Mouse (Mus musculus) urinary bladder, adult 2 months (tissue): ENCODE measurements around the gene Eif2ak3. TPM values are rescaled to one million over a fixed set of nuclear protein-coding genes. Genes with fewer than 3 reads are reported as not detected.

Experiments
- DNase-seq: peaks from one replicate; pipeline ENCODE4 v3.0.0; 2022; ENCODE audit warnings: low spot score
- polyA plus RNA-seq: library from polyadenylated mRNA; depleted of rRNA; stranded (reverse); fragments of >200 nt; gene quantifications from 2 replicates; pipeline ENCODE4 v1.2.3, GENCODE M21; 2012

The Eif2ak3 gene
- polyA plus RNA-seq, 1 experiment: 15.6 TPM

DNA sequence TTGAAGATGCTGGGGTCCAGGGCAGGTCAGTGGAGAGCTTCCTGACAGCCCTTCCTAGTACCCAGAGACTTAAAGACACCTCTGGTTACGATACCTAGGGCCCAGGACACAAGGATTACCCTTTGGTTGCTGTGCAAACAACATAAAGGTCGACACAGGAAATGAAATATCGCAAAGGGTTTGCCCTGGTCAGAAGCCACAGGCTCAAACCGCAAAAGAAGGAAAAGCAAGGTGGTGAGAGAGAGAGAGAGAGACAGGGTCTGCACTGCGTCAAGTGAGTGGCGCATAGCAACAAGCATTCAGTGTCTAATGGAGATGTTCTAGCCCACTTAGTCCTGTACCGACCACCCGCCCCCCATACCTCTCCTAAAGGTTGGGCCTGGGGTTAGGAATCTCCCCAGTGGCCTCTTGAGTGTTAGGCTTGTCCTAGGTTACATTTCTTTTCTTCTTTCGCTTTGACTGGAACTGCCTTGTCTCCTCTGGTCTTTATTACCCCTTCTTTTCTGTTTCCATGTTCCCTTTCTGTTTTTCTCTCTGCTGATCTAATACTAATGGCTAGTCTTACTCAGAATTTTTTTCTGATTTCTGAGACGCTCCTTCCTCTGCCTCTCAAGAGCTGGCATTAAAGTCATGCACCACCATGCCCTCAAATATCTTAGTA is 13.0 kb upstream of the Eif2ak3 start:
- no peak for DNase-seq

DNA sequence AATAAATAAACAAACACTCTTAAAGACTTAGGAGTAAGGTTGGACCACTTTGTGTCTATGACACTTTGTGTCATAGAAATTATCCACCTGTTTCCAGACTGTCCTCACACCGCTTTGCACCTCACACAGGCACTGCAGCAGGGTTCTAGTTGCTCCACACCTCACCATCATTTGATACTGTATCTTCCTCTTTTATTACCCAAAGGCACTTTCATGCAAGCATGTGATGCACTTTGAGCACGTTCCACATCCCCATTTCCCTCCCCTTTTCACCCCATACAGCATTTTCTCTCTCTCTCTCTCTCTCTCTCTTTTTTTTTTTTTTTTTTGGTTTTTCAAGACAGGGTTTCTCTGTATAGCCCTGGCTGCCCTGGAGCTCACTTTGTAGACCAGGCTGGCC is 7.0 kb upstream of the Eif2ak3 start:
- no peak for DNase-seq

DNA sequence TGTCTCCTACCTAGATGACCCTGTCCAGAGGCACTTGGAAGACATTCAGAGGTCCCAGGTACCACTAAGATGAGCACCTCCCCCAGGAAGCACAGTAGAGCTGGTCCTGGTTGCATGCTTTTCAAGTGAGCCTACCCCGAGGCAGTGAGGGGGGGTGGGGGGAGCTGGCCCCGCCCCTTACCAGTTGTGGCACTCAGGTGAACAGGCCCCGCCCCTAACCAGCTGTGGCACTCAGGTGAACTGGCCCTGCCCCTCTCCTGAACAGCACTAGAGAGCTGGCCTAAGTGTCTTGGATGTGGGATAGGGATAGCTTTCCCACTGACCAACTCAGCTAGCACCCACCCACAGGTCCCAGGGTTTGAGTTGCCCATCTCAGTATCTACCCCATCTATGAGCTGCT is 5.8 kb upstream of the Eif2ak3 start:
- DNase-seq: no peak

DNA sequence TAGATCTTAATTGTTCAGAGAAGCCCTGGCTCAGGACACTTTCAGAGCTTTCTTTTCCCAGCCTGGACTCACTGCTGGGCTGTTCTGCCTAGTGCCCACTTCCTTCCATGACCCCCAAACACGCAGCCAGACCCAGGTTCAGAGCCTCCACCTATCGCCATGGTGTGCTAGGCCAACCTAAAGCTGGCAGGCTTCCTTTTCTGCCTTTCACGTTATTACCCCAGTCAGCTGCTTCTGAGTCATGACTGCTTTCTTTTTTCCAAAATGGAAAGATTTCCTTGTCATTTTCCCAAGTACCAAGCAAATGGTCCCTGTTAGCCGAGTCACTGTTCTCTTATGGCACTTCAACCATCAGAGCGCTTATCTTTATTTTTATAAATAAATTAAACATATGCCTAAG is 4.0 kb upstream of the Eif2ak3 start:
- DNase-seq: no peak

DNA sequence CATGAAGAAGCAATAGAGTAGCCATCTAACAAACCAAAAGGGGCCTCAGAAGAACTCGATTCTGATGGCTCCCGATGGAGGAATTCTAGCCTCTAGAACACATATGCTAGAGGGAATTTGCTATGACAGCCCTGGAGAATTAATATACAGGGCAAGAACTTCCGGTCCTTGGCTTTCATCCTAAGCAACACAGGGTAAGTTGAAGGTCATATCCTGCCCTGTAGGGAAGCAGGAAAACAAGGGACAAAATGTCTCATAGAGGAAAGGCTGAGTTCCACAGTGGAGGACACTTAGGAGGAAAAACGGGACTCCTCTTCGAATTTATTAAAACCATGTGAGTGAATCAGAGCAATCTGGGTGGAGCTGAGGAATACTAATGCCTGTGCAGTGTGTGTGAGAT is 1.3 kb upstream of the Eif2ak3 start:
- DNase-seq: no peak

DNA sequence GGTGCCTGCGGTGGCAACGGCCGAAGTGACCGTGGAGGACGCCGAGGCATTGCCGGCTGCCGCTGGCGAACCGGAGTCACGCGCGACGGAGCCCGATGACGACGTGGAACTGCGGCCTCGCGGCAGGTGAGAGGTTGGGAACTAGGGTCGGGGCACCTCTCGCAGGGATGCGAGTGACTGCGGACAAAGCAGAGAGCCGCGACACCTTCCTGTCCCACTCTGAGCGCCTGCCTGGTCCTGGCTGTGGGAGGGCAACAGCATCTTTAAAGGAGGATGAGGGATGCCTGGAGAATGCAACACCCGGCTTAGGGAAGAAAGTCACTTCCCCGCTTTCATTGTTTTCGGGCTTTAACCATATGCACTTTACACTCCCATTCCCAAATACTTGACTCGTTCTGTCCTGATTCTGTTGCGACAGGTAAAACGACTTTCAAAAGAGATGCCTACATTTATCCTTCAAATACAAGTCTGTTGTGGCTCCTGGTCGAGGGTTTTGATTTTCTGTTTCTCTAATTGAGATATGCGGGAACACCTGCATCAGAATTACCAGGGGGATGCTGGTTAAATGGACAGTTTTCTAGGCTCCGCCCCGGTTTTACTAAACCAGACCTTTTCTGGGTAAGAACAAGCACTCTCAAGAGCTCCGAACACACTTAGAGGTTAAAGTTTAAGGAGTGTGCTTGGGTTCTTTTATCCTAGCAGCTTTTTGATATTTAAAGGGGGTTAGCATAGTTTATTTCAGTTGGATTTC is 756 bp downstream of the Eif2ak3 start:
- no peak for DNase-seq

DNA sequence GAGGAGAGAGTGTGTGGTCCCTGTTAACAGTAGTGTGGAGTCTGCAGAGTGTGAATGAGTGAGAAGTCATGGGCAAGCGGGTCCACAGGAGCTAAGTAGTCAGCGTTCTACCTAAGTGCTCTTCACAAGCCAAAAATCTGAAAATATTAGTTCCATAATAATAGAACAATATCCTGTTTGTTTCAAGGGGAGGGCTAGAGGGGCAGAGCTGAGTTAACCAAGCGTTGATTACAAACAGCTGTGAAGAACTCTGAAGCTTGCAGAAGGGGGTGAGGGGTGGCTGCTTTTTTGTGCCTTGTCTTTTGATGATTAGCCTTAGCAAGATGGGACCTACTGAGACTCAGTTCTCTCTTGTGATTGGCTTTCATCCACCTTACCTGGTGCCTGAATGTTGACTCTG is 3.1 kb downstream of the Eif2ak3 start:
- DNase-seq: no peak

DNA sequence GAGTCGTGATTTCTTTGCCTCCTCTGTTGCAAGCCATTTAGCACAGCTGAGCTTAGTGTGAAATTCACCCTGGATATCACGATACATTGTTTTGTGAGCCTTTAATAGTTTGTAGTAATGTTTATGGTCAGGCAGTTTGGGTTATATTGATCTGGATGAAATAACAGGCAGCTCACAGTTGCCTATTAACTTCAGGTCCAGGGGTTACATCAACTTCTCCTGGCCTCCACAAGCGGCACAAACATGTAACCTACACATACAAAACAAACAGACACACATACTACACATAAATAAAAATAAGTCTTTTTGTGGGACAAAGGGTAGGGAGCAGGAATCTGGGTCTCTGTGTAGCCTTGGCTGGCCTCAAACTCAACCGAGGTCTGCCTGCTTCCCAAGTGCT is 9.1 kb downstream of the Eif2ak3 start:
- DNase-seq: no peak

DNA sequence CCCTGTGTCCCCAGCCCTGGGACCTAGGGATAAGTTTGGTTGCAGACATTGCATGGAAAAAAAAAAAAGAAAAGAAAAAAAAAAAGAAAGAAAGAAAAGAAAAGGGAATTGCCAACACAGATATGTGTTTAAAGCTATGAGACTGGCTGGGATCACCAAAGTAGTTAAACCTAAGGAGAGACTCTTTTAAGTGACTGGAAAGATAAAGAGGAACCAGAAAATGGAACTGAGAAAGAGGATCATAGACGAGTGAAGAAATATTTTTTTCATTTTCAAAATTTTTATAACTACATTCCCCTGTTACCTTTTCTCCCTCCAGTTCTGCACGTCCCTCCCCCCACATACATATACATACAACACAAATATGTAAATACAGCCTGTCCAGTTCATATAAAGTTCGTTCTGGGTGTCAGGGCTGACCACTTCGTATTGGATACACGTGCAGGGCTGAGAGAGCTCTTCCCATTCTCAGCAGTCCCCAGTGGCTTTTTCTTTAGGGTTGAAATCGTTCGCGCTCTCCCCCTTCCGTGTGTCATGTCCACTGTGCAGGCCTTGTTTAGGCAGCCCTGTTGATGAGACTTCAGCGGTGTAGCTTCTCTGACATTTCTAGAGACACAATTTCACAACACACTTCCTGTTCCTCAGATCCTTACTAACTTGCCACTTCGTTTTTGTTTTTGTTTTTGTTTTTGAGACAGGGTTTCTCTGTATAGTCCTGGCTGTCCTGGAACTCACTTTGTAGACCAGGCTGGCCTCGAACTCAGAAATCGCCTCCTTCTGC is 11.4 kb downstream of the Eif2ak3 start:
- DNase-seq: no peak

DNA sequence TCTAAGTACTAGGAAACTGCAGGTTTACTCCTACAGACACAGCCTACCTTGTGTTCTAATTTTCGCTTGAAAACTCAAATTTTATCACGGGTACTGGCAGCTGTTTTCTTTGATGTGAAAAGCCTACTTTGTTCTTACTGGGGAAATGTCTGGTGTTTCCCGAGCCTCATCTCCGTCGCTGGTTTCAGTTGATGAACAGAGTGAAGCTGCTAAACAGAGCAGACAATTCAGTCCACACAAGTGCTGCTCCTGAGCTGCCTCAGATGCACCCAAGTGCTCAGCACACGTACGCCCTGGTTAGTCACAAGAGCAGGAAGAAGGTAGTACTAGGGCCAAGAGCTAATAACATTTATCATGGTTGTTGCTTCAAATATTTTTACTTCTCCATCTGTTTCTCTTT is 18.4 kb downstream of the Eif2ak3 start:
- DNase-seq: no peak

DNA sequence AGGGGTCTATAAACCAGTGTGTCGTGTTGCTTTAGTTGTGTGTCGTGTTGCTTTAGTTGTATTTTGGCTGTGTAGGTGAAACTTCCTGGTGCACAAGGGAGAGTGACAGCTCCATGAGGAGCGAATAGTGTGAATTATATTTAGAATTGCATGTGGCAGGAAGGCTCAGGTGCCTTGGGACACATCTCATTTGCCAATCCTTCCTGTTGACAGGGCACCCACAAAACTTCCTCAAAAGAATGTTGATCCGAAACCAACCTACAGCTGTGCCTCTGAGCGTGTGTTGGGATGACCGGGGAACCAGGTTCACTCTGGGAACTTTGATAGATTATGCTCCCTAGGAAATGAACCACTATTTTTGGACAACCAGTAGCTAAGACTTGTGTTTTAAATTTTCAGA is 20.0 kb downstream of the Eif2ak3 start:
- DNase-seq: no peak

DNA sequence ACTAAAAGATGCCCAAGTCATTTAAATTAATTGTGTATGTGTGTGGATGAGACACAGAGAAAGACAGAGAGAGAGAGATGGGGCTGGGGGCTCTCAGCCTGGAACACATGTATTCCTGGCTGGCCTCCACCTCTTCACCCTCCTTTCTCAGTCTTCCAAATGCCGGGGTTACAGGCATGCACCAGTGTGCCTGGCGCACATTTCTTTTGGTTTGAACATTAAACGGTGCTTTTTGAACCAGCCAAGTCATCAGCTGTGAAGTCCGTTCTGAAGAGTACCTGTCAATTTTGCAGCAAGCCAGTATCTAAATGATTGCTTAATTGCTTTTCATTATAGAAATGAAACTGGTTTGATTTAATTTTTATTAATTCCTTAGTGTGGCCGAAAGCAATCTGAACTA is 22.4 kb downstream of the Eif2ak3 start:
- no peak for DNase-seq

DNA sequence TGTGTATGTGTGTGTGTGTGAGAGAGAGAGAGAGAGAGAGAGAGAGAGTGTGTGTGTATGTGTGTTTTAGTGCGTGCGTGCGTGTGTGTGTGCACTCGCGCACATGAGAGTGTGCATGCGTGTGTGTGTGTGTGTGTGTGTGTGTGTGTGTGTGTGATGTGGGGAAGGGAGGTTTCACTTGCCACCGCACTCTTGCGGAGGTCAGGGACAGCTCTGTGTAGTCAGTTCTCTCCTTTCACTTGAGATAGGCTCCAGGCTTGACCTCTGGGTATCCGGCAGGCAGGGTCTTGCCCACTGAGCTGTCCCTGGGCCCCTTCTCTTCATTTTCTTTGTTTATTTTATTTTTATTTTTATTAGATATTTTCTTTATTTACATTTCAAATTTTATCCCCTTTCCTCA is 23.0 kb downstream of the Eif2ak3 start:
- DNase-seq: no peak

DNA sequence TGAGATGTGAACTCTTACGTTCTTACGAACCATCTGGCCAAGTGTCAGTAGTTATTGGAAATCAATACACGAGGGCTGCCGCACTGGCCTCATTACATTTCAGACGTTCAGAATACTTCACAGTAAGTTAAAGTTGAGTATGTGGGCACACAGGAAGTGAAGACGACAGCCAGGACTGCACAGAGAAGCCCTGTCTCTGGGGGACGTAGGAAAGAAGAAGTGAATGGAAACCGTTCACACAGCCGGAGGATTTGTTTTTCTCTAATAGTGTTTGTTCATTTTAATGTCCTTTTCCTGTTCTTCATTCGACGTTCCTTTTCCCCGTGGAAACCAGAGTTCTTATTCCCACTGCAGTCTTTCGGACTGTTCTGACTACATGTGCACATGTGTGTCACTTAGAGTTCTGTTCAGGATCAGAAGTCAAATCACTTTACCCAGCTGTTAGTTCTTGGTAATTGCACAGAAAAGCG is 27.2 kb downstream of the Eif2ak3 start:
- DNase-seq: no peak

DNA sequence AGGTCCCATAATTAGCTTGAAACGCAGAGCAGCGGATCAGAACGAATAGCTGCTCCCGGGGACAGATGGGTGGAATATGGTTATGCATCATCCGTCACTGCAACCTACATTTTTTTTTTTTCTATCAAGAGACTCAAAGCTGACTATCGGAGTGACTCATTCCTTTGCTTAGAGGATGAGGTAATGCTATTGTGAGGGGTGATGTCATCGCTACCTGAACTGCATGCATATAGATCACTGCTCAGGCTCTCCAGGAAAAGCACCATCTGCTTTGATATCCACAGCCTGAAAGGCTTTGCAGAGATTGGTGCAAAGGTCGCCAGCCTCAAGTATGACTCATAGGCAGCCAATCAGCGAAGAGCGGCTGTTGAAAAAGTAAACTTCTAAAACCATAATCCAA is 27.8 kb downstream of the Eif2ak3 start:
- DNase-seq: no peak

DNA sequence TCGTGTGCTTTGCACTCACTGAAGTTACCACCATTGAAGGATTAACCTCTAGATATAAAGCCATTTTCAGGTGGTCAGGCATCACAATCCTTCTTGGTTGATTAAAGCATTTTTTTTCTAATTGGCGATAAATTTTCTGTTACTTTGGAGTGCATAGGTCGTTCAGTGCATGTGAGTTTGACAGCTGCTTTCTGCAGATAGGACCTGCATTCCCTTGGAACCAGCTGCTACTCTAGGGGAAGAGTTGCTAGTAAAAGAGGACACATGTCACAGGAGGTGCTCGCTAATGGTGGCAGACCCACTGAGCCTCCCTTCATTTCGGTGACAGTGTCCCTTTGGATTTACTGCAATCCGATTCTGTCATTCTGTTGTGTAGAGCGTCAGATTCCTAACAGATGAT is 28.3 kb downstream of the Eif2ak3 start:
- no peak for DNase-seq

DNA sequence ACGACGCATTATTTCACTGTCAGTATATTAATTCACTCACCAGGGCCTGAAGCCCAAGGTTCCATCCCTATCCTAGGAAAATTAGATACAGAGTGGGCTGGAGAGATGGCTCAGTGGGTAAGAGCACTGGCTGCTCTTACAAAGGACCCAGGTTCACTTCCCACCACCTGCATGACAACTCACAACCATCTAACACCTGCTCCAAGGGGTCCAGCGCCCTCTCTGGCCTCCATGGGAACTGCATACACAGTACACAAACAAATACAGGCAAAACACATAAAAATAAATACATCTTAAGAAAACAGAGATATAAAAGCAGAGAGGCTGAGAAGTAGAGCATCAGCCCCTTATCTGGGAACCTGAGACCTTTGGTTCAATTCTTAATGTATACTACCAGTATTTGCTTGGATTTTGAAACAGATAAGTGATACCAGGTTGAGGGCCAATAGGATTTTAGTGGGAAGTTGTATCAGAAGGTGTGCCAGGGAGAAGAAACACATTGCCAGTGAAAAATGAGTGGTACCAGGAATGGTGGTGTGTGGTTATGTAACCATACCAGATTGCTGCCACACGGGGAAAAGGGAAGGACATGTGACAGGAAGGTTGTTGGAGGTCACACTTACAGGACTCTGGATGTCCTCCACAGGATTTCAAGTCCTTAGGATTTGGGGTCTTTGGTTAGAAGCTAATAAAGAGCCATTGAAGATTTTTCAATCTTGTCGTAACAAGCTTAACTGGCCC is 29.9 kb downstream of the Eif2ak3 start:
- no peak for DNase-seq

DNA sequence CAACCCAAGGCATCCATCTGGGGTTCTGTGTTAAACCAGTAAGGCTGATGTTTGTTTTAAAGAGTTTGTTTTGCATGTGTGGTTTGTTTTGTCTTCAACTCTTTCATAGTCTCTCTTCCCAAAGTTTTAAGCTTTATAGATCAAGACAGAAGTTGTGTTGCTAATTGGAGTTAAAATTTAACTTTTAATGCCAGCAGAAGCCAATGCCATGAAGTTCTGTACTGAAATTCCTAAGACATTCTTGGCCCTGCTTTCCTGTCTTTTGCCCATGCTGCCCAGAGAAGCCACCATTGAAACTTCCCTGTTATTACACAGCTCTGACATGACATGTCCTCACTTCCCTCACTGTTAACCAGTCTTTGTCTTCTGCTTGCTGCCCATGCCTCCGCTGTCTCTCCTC is 30.7 kb downstream of the Eif2ak3 start:
- no peak for DNase-seq

DNA sequence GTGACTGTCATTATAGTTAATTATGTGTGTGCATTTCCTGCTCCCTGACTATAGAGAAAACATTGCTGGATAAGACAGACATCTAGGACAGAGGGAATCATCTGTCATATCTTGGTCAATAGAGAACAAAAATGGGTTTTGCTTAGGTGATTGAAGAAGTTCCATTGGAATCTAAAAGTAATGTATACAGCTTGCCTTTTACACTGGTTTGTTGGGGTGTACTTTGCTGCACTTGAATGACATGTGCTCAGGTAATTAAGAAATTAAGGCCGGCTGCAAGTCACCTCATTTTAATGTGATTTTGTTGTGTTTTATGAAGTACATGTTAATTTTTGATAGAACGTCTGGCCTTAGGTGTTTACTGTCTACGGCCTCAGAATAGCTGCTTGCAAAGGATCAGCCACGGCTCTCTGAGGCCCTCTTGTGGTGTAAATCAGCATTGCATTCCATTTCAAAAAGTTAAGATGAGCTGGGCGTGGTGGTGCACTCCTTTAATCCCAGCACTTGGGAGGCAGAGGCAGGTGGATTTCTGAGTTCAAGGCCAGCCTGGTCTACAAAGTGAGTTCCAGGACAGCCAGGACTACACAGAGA is 36.5 kb downstream of the Eif2ak3 start:
- no peak for DNase-seq

DNA sequence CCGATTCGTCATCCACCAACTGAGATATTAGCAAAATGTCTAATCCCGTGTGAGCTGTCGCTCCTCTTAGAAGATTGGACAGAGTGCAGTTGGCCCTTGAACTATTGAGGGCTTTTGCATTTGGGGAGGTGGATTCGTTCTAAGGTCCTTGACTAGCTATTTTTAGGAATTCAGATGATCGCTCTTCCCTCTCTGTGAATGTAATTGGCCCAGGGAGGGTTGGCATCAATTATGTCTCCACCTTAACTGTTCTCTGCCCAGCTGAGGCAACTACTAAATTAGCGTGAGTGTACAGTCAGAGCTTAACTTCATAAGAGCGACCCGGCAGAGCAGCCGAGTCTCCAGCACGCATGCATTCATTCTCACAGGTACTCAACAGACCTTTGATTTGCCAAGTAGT is 43.7 kb downstream of the Eif2ak3 start:
- no peak for DNase-seq

DNA sequence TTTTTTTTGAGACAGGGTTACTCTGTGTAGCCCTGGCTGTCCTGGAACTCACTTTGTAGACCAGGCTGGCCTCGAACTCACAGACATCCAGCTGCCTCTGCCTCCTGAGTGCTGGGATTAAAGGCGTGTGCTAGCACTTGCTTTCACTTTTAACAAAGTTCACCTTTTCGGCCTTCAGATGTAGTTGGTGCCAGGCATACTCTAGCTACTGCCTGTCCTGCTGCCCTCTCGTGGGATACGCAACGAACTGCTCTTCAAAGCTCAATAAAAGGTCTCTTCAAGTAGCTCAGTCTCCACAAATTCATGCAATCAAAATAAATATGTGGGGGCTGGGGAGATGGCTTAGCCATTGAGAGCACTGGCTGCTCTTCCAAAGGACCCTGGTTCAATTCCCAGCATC is 53.9 kb downstream of the Eif2ak3 start:
- no peak for DNase-seq

DNA sequence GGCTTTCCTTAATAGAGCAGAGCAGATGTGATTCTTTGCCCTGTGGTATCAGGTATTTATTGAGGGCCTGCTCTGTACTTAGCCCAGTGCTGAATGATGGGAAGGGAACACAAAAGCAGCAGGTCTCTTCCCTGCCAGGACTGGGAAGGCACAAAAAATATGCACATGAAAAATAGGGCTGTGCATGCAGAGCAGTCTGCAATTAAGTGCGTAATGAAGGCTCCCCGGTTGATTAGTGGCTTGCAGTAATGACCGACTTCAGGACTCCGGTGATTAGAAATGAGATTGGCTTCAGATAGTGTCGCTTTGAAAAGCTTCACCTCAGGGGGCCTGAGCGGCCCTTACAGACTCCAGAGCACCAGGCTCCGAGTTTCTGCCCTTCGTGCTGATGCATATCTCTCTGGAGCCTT is 55.3 kb downstream of the Eif2ak3 start:
- DNase-seq: no peak
